Mouse (Mus musculus): ENCODE results near the gene Tmem8.
A peak's percentile ranks its signal among the peaks of the same experiment; 100 is the strongest.
"Not testable (repeated sequence)": the region's sequence is repeated elsewhere in the genome, so short reads cannot be mapped to it uniquely, and the experiment has no call there.

The Tmem8 gene

DNA sequence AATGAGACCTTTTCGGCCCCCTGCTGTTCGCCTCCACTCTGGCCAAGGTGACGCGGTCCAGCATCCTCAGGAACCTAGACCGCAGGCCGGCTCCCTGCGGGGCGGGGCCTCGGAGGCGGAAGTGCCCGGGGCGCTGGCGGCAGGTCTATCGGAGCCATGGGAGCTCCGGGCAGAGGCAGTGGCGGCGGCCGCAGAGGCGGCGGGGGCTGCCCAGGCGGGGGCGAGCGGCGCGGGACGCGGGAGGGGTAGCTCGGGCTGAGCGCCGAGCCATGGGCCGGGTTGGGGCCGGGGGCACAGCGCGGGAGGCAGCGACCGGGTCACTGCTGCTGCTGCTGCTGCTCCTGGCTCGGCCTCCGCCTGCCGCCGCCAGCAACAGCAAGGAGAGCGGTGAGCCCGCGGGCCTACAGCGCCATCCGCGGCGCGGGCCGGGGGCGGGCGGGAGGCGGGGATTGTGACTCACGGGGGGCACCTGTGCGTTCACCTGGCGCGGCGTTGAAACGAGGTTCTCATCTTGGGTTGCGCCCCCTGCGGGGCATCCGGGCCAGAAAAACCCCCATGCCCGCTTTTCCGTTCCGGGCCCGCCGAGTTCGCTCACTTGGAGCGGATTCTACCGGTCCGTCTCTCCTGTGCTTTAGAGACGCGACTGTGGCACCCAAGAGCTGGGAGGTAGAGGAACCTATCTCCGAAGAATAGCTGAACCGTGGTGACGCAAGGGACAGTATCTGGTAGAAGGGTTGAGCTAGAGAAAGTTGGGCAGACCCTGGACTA is at the start of gene Tmem8:
Tmem8 (plus strand) TSS at position 119 of the 768 bp plus-strand sequence.
- DNase-seq (ENCODE audit: low read depth, low spot score), result no peak

DNA sequence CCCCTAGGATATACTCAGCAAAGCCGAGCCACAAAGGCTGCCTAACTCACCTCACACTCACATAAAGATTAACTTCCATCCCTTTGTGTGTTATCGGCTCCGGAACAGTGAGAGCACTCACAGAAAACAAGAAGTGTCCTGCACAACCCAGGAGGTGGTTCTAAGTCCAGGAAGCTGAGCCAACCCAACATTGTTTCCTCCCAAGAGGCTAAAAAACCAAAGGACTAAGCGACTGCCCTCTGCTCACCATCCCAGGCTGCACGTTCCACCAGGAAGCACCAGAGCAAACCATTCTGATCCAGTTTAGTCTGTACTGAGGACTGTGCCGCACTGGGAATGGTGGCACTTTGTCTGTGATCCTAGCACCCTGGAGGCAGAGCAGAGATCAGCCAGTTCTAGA is 48.2 kb upstream of the Tmem8 start:
- no peak for DNase-seq (ENCODE audit: low read depth, low spot score)

DNA sequence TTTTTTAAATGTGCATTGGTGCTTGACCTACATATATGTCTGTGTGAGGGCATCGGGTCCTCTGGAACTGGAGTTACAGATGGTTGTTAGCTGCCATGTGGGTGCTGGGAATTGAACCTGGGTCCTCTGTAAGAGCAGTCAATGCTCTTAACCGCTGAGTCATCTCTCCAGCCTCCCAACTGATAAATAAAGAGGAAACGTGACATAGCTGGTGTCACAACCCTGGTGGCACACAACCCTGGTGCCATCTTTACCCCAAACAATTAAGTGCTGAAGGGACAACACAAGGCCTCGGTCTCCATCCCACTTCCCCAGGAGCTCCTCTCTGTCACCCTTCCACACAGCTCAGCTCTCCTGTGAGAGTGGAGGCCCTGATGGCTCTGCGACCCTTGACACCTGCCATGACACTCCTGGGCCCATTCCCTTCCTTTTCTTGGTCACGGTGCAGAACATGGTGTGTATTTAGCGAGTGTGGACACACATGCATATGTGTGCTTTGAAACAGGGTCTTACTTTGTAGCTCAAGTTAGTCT is 46.5 kb upstream of the Tmem8 start:
- DNase-seq (ENCODE audit: low read depth, low spot score), result no peak

DNA sequence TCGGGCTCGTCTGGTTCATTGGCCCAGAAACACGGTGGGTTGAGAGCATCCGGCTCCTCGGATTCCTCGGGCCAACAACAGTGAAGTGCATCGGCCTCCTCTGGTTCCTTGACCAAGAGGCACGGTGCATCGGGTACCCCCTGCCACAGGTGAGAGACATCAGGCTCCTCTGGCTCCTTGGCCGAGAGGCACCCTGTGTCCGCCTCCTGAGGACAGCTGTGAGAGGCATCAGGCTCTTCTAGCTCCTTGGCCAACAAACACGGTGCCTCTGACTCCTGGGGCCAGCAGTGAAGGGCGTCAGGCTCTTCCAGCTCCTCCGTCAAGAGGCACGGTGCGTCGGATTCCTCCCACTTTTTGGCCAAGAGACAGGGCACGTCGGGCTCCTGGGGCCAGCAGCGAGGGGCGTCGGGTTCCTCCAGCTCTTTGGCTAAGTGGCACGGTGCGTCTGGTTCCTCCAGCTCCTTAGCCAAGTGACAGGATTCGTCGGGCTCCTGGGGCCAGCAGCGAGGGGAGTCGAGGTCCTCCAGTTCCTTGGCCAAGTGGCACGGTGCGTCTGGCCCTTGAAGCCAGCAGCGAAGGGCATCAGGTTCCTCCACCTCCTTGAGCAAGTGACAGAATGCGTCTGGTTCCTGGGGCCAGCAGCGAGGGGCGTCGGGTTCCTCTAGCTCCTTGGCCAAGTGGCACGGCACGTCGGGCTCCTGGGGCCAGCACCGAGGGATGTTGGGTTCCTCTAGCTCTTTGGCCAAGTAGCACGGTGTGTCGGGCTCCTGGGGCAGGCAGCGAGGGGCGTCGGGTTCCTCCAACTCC is 44.9 kb upstream of the Tmem8 start:
- no peak for DNase-seq (ENCODE audit: low read depth, low spot score)

DNA sequence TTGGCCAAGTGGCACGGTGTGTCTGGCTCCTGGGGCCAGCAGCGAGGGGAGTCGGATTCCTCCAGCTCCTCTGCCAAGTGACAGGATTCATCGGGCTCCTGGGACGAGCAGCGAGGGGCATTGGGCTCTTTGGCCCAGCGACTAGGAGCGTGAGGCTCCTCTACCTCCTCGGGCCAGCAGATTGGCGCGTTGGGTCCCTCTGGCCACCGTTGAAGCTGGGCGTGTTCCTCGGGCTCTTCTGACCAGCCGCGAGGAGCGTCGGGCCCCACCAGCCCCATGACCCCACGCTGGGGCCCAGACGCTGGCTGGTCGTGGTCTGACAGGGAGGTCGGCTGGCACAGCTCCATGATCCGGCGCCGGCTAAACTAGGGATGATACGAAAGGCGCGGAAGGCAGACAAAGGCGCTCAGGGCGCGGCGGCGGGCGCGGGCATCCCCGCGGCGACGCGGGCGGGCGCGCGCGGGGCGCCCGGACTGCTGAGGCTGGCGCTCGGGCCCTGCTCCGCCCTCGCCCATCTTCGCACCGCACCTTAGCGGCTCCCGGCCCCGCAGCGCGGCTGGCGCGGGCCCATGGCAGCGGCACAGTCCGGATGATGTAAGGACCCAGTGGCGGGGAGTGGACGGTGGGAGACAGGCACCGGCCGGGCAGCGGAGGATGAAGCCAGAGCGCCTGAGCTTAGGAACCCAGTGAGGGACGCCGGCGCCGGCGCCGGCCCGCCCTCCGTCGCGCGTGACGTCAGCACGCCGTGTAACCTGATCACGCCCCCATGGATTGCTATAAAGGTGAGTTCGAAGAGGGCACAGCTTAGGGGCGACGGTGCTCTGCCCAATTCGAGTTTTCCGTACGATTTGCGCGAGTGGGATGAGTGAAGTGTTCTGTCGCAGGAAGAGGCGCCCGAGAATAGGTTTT is 44.0 kb upstream of the Tmem8 start, which contains the start of gene Rab11fip3:
Rab11fip3 (minus strand) TSS at position 725 of the 909 bp plus-strand sequence.
- peak; percentile 81 for DNase-seq (ENCODE audit: low read depth, low spot score)

DNA sequence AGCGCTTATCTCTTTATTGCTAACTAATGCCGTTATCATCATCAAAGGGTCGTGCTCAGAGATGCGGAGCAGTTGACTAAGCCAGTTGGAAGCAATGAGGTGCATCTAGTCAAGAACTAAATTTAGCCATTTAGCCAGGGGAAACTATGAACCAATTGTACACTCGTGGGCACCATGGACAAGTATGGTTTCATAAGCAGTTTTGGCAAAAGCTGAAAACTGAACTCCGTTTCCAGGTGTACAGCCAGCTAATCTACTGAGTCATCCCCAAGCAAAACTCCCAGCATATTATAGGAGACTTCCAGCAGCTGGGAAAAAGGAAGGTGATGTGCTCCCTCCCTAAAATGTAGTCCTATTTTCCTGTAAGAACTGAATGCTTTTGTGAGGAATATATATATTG is 43.0 kb upstream of the Tmem8 start:
- DNase-seq (ENCODE audit: low read depth, low spot score), result no peak

DNA sequence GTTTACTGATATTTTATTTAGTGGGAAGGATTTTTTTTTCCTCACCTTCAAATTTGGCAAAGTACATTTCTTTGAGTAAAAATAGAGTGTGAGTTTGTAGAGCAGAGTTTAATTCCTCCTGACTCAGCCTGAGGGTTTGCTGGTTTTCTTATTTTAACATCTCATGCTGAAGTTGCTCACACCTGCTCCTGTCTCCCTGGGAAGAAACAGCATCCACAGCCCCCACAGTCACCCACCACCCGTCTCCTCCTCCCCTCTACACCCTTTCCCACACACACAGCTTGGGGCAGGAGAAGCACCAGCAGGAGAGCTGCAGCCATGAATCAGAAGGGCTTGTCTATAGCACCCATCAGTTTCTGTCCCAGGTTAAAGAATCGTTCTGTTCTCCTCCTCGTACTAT is 37.9 kb upstream of the Tmem8 start:
- DNase-seq (ENCODE audit: low read depth, low spot score), result no peak

DNA sequence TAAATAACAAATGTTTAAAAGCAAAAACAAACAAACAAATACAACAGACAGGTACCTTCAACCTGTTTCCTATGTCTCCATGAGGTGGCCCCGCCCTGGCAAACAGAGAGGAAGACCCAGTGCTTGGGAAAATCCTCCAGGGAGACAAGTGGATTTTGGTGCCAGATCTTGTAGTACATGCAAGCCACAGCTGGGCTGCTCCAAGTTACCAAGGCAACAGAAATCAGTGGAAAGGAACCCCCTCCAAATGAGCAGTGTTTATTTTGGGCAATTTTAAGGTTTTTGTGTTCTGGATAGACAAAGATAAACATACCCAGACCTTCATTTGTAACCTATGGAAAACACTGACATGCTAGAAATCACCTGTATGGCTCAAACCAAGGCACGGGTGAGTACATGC is 34.2 kb upstream of the Tmem8 start:
- no peak for DNase-seq (ENCODE audit: low read depth, low spot score)

DNA sequence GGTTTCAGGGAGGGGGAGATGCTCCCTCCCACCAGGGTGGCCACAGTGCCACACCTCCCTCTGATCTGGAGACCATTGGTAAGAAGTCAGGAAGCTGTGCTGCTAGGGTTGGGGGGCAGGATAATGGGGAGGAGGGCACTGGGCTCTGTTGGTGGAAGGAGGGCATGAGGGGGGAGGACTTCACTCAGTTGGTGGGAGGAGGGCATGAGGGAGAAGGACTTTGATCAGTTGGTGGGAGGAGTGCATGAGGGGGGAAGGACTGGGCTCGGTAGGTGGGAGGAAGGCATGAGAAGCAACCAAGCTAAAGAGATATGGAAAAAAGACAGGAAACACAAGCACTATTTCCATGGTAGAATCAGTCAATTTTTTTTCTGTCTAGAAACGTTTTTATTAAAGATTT is 32.2 kb upstream of the Tmem8 start:
- no peak for DNase-seq (ENCODE audit: low read depth, low spot score)

DNA sequence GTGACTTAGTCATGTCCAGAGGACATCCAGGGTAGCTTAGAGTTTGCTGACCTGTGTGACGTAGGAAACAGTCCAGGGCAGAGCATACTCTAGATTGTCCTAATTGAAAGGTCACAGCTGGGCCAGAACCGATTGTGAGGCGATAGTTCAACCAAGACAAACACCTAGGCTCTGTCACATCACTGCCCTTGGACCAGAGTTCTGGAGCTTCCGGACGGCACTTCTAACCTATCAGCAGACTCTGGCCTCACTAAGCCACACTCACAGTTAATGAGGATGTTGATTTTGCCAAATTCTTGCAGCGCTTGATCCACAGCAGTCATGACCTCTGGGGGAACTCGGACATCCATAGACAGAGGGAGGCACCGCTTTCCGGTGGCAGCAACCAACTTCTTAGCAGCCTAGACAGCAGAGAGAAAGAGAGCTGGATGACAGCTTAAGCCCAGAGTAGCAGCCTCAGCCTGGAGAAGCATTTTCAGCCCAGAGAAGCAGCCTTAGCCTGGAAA is 26.0 kb upstream of the Tmem8 start:
- no peak for DNase-seq (ENCODE audit: low read depth, low spot score)

DNA sequence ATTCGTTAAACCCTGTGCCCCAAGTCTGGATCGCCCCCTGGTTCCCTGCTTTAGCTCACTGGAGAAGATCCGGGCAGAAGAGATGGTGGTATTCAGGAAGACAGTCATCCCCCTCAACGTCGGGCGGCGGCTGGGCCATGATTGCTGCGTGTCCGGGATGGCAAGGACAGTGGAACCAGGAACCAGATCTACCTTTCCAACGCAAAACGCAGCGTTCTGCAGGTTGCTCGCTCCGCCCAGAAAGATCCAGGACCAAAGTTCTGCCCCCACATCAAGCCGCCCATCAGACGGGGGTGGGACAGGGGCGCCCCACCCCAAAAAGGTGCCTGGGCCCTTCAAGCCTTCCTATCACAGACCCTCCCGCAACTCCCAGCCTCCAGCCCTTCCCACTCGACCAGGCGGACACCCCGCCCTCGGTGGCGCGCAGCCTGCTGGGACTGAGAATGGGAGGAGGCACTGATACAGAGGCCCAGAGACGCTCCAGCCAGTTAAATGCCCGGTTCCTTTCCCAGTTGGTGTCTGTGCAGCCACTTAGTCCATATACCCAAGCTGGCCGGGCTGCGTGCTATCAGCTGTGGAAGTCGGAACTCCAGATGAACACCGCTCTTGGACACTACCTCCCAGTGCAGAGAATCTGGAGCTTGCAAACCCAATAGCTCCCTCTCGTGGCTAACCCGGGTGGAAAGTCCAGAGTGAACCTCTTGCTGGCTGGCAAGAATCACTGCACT is 23.0 kb upstream of the Tmem8 start, which contains the start of gene Decr2:
Decr2 (minus strand) TSS at position 433 of the 728 bp plus-strand sequence.
- DNase-seq (ENCODE audit: low read depth, low spot score), result peak; percentile 89

DNA sequence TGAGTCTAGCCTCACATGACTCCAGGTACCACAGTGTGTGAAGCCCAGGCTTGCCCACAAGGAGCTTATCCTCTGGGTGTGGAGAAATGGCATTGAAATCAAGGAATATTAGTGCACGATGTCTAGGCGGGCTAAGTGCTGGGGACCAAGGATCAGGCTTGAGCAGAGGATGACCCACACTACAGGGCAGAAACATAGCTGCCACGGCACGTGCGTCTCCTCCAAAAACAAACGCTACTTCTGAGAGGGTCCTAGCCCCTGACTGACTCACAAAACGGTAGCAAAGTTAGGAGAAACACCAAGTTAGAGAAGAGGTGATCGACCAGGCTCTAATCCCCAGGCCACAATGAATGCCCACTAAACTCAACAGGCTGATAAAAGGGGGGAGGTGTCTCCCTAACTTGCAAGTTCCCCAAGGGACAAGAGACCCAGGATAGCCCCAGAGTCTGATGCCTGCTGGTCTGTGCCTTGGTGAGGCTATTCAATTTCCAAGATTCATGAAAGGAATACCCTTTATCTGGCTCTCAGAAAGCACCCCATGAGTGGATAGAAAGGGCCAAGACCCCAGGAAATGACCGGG is 18.5 kb upstream of the Tmem8 start:
- DNase-seq (ENCODE audit: low read depth, low spot score), result no peak

DNA sequence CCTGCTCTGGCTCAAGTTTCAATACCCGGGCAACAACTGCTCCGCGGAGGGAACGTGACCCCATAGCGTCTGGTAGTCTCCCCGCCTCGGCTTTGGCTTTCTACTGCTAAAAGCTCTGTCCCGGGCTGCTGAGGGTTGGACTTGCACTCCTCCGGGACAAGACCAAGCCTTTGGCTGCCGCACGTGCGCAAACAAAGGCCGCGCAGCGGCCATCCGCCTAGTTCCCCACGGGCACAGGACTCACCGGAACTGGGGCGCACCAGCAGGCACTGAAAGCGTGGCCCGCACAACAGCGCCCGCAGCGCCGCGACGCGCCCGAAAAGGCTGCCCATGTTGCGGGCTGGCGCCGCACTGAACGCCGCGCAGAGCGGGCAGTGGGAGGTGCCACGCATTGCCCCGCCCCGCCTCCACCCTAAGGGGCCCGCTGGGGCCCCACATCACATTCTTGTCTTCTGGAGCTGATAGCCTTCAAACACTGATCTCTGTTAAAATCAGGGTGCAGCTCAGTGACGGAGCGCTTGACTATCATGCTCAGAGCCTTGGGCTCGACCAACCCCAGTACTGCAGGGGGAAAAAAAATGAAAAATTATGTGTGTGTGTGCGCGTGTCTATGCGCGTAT is 17.9 kb upstream of the Tmem8 start, which contains the start of gene Nme4:
Nme4 (minus strand) TSS at position 482 of the 620 bp plus-strand sequence.
- DNase-seq (ENCODE audit: low read depth, low spot score), result no peak

DNA sequence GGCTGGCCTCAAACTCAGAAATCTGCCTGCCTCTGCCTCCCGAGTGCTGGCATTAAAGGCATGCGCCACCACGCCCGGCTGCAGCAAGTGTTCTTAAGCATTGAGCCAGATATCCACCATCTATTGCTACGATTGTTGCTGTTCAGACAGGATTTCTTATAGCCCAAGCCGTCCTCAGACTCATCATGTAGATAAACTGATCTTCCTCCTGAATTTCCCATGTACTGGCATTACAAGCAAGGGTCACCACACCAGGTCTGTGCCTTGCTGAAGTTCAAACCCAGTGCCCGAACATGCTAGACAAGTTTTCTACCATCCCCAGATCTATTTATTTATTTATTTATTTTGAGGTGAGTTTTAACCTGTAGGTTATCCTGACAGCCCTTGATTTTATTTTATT is 14.6 kb upstream of the Tmem8 start:
- DNase-seq (ENCODE audit: low read depth, low spot score), result no peak

DNA sequence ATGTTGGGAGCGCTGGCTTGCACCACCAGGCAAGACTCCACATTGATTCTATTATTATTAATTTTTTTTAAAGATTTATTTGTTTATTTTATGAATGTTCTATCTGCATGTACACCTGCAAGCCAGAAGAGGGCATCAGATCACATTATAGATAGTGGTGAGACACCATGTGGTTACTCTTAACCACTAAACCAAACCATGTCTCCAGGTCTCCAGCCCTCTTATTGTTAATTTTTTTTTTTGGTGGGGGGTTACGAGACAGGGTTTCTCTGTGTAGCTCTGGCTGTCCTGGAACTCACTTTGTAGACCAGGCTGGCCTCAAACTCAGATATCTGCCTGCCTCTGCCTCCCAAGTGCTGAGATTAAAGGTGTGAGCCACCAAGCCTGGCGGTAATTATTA is 13.8 kb upstream of the Tmem8 start:
- not testable (repeated sequence) for DNase-seq (ENCODE audit: low read depth, low spot score)

DNA sequence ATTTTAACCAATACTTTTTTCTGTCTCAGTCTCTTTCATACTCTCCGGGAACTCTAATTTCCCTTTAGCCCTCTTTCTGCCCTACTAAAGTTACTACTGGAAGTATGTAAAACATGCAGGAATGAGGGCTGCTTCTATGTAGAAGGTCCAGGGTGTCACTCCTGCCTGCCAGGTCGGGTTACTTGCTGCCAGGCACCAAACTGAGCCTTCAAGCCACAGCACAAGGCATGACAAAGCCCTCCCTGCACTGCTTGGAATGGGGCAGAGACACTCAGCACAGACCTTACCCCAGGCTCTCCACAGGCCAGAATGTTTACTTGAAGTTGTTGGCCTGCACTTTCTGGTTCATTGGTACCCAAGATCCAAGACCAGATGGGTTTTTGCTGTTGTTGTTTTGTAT is 12.9 kb upstream of the Tmem8 start:
- no peak for DNase-seq (ENCODE audit: low read depth, low spot score)

DNA sequence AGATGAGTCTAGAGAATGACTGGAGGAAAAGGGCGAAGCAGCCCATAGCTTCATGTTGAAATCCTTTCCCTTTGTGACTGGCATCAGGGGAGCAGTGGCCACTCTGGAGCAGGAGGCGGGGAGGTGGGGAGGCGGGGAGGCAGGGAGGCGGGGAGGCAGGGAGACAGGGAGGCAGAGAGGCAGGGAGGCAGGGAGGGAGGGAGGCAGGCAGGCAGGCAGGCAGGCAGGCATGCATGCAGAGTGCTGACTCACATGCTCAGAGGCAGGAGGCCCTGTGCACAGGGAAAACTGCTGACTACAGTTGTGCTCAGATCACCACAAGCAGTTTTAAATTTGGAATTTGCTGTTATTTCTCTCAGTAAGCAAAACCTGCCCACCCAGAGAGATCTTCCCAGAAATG is 11.6 kb upstream of the Tmem8 start:
- no peak for DNase-seq (ENCODE audit: low read depth, low spot score)

DNA sequence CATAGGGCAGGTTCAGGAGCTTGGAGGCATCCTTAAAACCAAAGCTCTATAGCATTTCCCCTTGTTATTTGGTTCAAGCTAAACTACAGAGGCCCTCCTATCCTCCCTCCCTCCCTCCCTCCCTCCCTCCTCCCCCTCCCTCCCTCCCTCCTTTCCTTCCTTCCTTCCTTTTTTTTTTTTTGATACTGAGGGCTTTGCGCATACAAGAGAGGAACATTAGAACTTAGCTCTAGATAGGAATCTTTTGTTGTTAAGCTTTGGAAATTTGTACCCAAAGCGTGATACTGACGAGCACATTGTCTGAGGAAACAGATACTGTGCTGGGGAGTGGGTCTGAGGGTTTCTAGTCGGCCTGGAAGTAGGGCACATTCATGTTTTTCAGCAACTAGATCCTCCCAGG is 7.5 kb upstream of the Tmem8 start:
- no peak for DNase-seq (ENCODE audit: low read depth, low spot score)

DNA sequence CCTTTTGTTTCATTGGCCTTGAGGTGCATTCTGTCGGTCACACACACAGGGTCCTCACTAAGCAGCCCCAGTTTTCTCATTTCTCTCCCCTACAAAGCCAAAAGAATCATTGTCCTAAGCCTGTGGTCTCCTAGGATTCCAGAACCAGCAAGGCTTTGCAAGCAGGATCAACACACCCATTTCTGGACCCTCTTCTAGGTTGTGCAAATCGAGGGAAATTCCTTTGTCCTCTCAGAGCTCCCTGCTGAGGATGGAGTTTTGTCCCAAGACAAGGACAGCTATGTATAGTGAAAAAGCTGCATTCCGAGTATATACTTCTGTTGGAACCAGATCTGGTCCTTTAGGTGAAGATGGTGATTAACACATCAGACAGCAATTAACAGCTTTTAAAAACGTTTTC is 2.9 kb upstream of the Tmem8 start:
- DNase-seq (ENCODE audit: low read depth, low spot score), result no peak

DNA sequence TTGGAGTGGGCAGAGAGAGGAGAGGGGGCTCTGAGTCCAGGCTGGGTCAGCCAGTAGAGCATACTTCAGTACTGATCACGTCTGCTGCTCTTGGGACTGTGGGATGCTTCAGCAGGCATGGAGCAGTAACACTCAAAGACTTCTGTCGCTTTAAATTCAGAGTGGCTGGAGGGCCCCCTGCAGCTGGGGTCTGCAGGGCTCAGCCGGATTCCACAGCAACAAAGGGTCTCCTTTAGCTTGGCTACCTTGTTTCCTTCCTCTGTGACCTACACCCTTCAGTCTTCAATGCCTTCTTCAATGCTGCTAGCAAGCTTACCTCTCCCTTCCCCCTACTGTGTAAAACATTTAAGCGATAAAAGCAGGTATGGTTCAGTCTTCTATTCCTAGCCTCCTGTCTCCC is 2.1 kb upstream of the Tmem8 start:
- no peak for DNase-seq (ENCODE audit: low read depth, low spot score)

Data from retina, postnatal 7 days (tissue).